Mouse (Mus musculus) MEL (cell line): ENCODE measurements at regions not wholly inside any gene's neighbourhood (a gene's known extent, or its start where the extent isn't known, plus 50 kb on each side); places are given as distances from the start of the nearest gene placed in this dataset.

Experiments
- DNase-seq: peaks from one replicate; pipeline ENCODE4 v3.0.0; 2011; ENCODE audit warnings: low read depth, low spot score
- H3K27ac ChIP-seq: 2 replicates; pipeline ENCODE4 v1.5.1; 2012; ENCODE audit warnings: low read depth, mild to moderate bottlenecking, control low read depth, low read length, moderate library complexity; ENCODE audit not compliant: control insufficient read depth
- H3K27me3 ChIP-seq, 2 experiments: fragments of 150-350 bp in 1 of 2; sonication (generic) in 1 of 2; 2 replicates each; pipeline ENCODE4 v1.6.1; 2012; ENCODE audit warnings: low read length in 2 of 2, mild to moderate bottlenecking in 2 of 2, improper control_type of control experiment in 1 of 2, moderate library complexity in 1 of 2; ENCODE audit not compliant: insufficient read depth in 2 of 2, control insufficient read depth in 1 of 2
- H3K36me3 ChIP-seq, 2 experiments: 2 replicates each; pipeline ENCODE4 v1.6.1; 2012 to 2014; ENCODE audit warnings: low read length in 2 of 2, improper control_type of control experiment in 1 of 2, inconsistent platforms in 1 of 2, mild to moderate bottlenecking in 1 of 2; ENCODE audit not compliant: insufficient read depth in 2 of 2, control insufficient read depth in 1 of 2
- H3K4me1 ChIP-seq, 2 experiments: fragments of 150-350 bp in 1 of 2; sonication (generic) in 1 of 2; 2 replicates each; pipeline ENCODE4 v1.6.1; 2012; ENCODE audit warnings: low read length in 2 of 2, improper control_type of control experiment in 1 of 2, mild to moderate bottlenecking in 1 of 2; ENCODE audit not compliant: insufficient read depth in 2 of 2, control insufficient read depth in 1 of 2
- H3K4me3 ChIP-seq, 2 experiments: fragments of 150-350 bp in 1 of 2; sonication (generic) in 1 of 2; 2 replicates each; pipeline ENCODE4 v1.5.1; 2012; ENCODE audit warnings: low read depth in 2 of 2, low read length in 2 of 2, mild to moderate bottlenecking in 2 of 2, moderate library complexity in 2 of 2, control low read depth in 1 of 2, improper control_type of control experiment in 1 of 2; ENCODE audit not compliant: control insufficient read depth in 1 of 2, insufficient read depth in 1 of 2
- H3K79me2 ChIP-seq: 2 replicates; pipeline ENCODE4 v1.6.1; 2012; ENCODE audit warnings: mild to moderate bottlenecking, low read length, moderate library complexity; ENCODE audit not compliant: control insufficient read depth, poor library complexity, insufficient read depth
- H3K9ac ChIP-seq: 2 replicates; pipeline ENCODE4 v1.6.1; 2012; ENCODE audit warnings: low read depth, mild to moderate bottlenecking, control low read depth, low read length, moderate library complexity; ENCODE audit not compliant: control insufficient read depth, poor library complexity, severe bottlenecking
- H3K9me3 ChIP-seq: fragments of 150-350 bp; sonication (generic); replicated peaks from 2 replicates; pipeline ENCODE4 v1.6.1; 2012; ENCODE audit warnings: mild to moderate bottlenecking, low read length, improper control_type of control experiment, moderate library complexity; ENCODE audit not compliant: insufficient read depth
- CHD1 ChIP-seq: IDR thresholded peaks from 2 replicates; pipeline ENCODE4 v1.6.1; 2012; ENCODE audit warnings: low read depth, mild to moderate bottlenecking, inconsistent platforms, low read length, improper control_type of control experiment
- E2F4 ChIP-seq: IDR thresholded peaks from 2 replicates; pipeline ENCODE4 v1.6.1; 2011; ENCODE audit warnings: low read depth, low read length, improper control_type of control experiment, borderline replicate concordance
- ELF1 ChIP-seq: IDR thresholded peaks from 2 replicates; pipeline ENCODE4 v1.6.1; 2014; ENCODE audit warnings: low read depth, mild to moderate bottlenecking, inconsistent platforms, low read length, improper control_type of control experiment, moderate library complexity
- EP300 ChIP-seq, 2 experiments: IDR thresholded peaks; 2 replicates each; pipeline ENCODE4 v1.6.1; 2011; ENCODE audit warnings: improper control_type of control experiment in 2 of 2, low read length in 2 of 2, low read depth in 1 of 2, mild to moderate bottlenecking in 1 of 2
- ETS1 ChIP-seq: IDR thresholded peaks from 2 replicates; pipeline ENCODE4 v1.6.1; 2012; ENCODE audit warnings: low read depth, mild to moderate bottlenecking, inconsistent platforms, low read length, improper control_type of control experiment, moderate library complexity
- GATA1 ChIP-seq: IDR thresholded peaks from 2 replicates; pipeline ENCODE4 v1.6.1; 2011; ENCODE audit warnings: low read depth, low read length, improper control_type of control experiment
- HCFC1 ChIP-seq: IDR thresholded peaks from 2 replicates; pipeline ENCODE4 v1.6.1; 2012; ENCODE audit warnings: low read depth, mild to moderate bottlenecking, inconsistent platforms, low read length, improper control_type of control experiment, moderate library complexity
- MAZ ChIP-seq: IDR thresholded peaks from 2 replicates; pipeline ENCODE4 v1.6.1; 2012; ENCODE audit warnings: low read depth, mild to moderate bottlenecking, inconsistent platforms, low read length, improper control_type of control experiment
- MEF2A ChIP-seq: IDR thresholded peaks from 2 replicates; pipeline ENCODE4 v1.6.1; 2014; ENCODE audit warnings: low read depth, mild to moderate bottlenecking, inconsistent platforms, low read length, improper control_type of control experiment; ENCODE audit not compliant: poor library complexity, insufficient replicate concordance, severe bottlenecking; ENCODE audit errors: extremely low read depth
- MXI1 ChIP-seq: IDR thresholded peaks from 2 replicates; pipeline ENCODE4 v1.6.1; 2011; ENCODE audit warnings: mild to moderate bottlenecking, low read depth, low read length, improper control_type of control experiment
- MYB ChIP-seq: IDR thresholded peaks from 2 replicates; pipeline ENCODE4 v1.6.1; 2011; ENCODE audit warnings: mild to moderate bottlenecking, low read depth, low read length, improper control_type of control experiment
- MYC ChIP-seq: IDR thresholded peaks from 2 replicates; pipeline ENCODE4 v1.6.1; 2011; ENCODE audit warnings: low read depth, mild to moderate bottlenecking, low read length, improper control_type of control experiment, moderate library complexity
- NELFE ChIP-seq: IDR thresholded peaks from 2 replicates; pipeline ENCODE4 v1.6.1; 2011; ENCODE audit warnings: low read depth, low read length, improper control_type of control experiment
- POLR2AphosphoS2 ChIP-seq: IDR thresholded peaks from 2 replicates; pipeline ENCODE4 v1.6.1; 2011; ENCODE audit warnings: low read length, improper control_type of control experiment
- POLR2AphosphoS5 ChIP-seq: IDR thresholded peaks from 2 replicates; pipeline ENCODE4 v1.6.1; 2012; ENCODE audit warnings: low read depth, borderline replicate concordance, mild to moderate bottlenecking, inconsistent platforms, low read length, moderate library complexity, mixed read lengths
- SMC3 ChIP-seq: IDR thresholded peaks from 2 replicates; pipeline ENCODE4 v1.6.1; 2011; ENCODE audit warnings: low read depth, low read length, improper control_type of control experiment
- TAL1 ChIP-seq: IDR thresholded peaks from 2 replicates; pipeline ENCODE4 v1.6.1; 2012; ENCODE audit warnings: mild to moderate bottlenecking, inconsistent platforms, low read length, moderate library complexity, mixed read lengths
- USF1 ChIP-seq: IDR thresholded peaks from 2 replicates; pipeline ENCODE4 v1.6.1; 2014; ENCODE audit warnings: low read depth, mild to moderate bottlenecking, inconsistent platforms, low read length, improper control_type of control experiment, moderate library complexity
- ZKSCAN1 ChIP-seq: IDR thresholded peaks from 2 replicates; pipeline ENCODE4 v1.6.1; 2012; ENCODE audit warnings: low read depth, mild to moderate bottlenecking, inconsistent platforms, low read length, improper control_type of control experiment, moderate library complexity
- ZMIZ1 ChIP-seq: IDR thresholded peaks from 2 replicates; pipeline ENCODE4 v1.6.1; 2012; ENCODE audit warnings: low read depth, mild to moderate bottlenecking, inconsistent platforms, low read length, improper control_type of control experiment, moderate library complexity

GRCm38 (mm10) chr8:103634951-103635350 is 466.5 kb upstream of the Cdh5 start:
- H3K79me2 ChIP-seq = no peaks in the 10 kb centered on the region
- 0 out of 2 replicates have a peak, but pooled peaks cover 1% of the 10 kb centered on the region for H3K9me3 ChIP-seq
- H3K9ac ChIP-seq = no peak overlapping the region
- no peaks in the 10 kb centered on the region for H3K36me3 ChIP-seq
- H3K4me1 ChIP-seq = no peaks in the 10 kb centered on the region
- TF ChIP-seq NELFE (no peak), MAZ (no peak), ETS1 (no peak), MYC (no peak), GATA1 (no peak), MEF2A (no peak), SMC3 (no peak), EP300 (IDR thresholded peaks at IDR 0.05; ENCODE audit: low read depth in 1 of 2, low read length in 2 of 2) (no peak), USF1 (no peak), MXI1 (no peak), CHD1 (no peak), TAL1 (no peak), ZMIZ1 (no peak), POLR2AphosphoS2 (no peak), ZKSCAN1 (no peak), MYB (no peak), POLR2AphosphoS5 (no peak)
- TF ChIP-seq, all 39 proteins: peak for 0
- H3K4me3 ChIP-seq = no peak overlapping the region
- no peaks in the 10 kb centered on the region for H3K27me3 ChIP-seq
- no peak for DNase-seq
- H3K27ac ChIP-seq = no peak overlapping the region

- no peaks in the 10 kb centered on the region for H3K79me2 ChIP-seq
- no peak overlapping the region for H3K9ac ChIP-seq
- H3K36me3 ChIP-seq = no peaks in the 10 kb centered on the region
- H3K9me3 ChIP-seq = no peaks in the 10 kb centered on the region
- no peak for DNase-seq
- no peaks in the 10 kb centered on the region for H3K27me3 ChIP-seq
- no peak overlapping the region for H3K27ac ChIP-seq
- H3K4me1 ChIP-seq = no peaks in the 10 kb centered on the region
- H3K4me3 ChIP-seq = no peak overlapping the region
- no peak for TF ChIP-seq HCFC1
- TF ChIP-seq POLR2AphosphoS2 = no peak
- TF ChIP-seq ELF1 = no peak
- no peak for TF ChIP-seq MAZ
- TF ChIP-seq ZMIZ1 = no peak
- no peak for TF ChIP-seq E2F4
- TF ChIP-seq TAL1 = no peak
- TF ChIP-seq, all 39 proteins: peak for 0
Measured at GRCm38 (mm10) chr8:103643621-103644020, 457.8 kb upstream of the Cdh5 start.
